Mouse (Mus musculus) liver, adult (tissue): Measurements from ENCODE around the gene Cep68.

Source experiments
- GATA4 ChIP-seq: IDR thresholded peaks from 2 replicates; pipeline ENCODE4 v1.6.1; 2014; ENCODE audit warnings: mild to moderate bottlenecking, low read length; ENCODE audit not compliant: insufficient replicate concordance

Cep68 gene

DNA sequence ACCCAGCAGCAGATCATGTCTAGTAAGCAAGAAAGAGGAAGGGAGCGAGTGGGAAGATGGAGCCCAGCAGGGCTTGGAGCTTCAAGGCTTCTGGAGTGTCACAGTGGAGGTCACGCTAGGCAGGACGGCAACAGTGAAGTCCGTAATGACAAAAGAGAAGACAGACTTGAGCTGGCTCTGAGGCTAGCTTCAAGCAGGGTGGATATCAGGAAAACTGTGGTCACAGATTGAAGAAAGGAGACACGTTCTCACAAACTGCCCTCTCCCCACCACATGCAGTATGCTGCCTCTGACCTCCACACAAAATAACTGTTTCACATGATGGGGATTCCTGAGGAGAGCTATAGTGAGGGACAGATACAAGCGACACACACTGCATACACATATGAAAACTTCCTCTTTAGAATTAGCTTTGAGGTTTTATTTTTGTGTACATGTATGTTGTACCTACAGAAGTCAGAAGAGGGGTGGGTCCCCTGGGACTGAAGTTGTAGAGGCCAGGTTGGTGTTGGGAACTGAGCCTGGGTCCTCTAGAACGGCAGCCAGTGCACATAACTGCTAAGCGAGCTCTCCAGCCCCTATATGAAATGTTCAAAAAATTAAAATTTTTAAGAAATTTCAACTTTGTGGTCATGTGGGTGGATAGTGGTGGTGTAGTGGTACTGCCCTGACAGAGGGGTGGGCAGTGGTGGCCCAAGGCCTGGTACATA lies 1.9 kb downstream of the Cep68 start:
- TF ChIP-seq GATA4 = no peak

DNA sequence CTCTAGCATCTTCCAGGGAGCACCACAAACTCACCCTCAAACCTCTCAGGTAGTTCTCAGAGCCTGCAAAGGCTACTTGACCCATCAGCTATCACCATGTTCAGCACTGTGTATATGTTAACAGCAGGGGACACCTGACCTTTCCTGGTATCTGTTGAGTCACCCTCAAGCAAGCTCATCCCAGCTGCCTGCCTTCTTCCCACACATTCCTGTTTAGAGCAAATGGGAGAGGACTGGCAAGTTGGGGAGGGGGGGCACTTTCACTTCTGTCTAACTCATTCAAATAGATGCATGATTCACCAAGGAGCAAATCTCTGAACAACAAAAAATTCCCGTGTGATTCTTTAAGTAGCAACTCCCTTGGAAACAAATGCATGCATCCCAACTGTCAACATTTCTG lies 2.6 kb downstream of the Cep68 start:
- no peak for TF ChIP-seq GATA4

DNA sequence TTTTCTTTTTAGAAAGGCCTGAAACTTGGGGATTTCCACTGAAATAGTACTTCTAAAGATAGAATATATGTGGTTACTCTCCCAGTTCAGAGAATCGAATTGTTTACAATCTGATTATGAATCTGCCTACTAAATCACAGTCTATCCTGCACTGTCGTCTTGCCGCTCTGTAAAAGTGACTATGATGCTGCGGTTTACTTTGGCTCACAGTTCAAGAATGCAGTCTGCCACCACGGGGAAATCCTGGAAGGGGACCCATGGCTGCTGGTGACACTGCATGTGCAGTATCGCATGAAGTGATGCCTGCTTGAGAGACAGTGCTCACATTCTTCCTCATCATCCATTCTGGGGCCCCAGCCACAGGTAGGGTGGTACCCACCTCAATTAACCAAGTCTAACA lies 3.9 kb downstream of the Cep68 start:
- TF ChIP-seq GATA4 = no peak

DNA sequence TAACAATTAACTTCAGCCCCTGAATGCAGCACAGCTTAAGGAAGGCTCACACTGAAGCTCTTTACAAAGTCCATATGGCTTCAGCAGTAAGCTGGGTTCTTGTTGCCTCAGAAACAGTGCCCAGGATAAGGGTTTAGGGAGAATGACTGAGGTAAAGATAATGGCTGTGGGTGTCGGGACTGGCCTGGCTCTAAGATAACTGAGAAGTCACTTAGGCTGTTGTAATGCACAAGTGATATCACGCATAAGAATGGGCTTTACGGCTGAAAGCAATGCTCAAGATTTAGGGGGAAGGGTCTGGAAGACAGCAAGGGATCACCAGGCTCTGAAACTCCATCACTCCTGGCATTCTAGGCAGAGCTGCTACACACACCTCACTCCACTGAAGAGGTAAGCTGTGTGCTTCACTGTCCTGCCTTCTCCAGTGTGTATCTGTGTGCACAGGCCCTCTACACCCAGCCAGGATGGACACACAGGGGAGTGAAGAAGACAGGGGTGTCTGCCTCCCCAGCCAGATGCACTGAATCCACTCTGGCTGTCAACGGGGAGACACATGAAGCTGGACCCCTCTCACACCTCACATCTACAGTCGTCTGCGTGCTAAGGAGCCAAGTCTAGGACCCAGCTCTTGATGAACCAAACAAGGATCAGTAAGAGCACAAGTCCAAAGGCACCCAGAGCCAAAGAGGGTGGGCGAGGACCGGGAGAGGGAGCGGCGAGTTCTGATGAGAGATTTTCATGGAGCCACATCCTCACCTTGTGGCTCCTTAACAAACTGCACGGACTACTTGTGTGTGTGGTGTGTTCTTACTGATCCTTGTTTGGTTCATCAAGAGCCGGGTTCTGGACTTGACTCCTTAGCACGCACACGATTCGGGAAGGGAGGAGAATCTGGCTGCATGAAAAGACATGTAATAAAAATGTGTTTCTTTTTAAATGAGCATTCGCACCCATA lies 4.6 kb downstream of the Cep68 start:
- TF ChIP-seq GATA4 = no peak

DNA sequence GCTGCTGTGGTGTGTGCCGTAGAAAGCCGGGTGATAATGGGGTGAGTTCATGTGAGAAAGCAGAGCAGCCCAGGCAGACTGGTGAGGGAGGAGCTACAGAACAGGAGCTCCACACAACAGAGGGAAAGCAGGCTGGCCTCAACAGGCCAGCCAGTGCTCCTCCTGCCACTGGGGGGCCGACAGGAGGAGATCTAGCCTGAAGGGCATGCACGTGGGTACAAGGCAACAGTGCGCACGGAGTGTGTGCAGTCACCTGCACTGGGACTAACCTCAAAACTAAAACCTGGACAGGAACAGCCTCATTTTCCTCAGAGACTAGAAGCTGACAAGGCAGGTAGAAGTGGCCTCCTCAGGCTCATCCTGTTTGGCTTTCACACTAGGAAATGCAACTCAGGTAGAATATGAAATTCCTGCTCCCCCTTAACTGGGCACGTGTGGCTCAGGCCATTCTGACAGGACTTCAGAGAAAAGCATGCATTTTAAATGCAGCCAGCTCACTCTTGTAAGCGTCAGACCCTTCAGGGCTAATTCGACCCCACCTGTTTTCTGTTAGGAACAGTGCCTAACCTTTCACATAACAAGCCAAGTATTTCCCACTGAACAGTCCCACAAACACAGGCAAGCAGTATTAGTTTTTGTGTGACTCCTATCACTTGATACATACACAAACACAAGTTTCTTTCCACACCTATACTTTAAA lies 5.9 kb downstream of the Cep68 start:
- no peak for TF ChIP-seq GATA4

DNA sequence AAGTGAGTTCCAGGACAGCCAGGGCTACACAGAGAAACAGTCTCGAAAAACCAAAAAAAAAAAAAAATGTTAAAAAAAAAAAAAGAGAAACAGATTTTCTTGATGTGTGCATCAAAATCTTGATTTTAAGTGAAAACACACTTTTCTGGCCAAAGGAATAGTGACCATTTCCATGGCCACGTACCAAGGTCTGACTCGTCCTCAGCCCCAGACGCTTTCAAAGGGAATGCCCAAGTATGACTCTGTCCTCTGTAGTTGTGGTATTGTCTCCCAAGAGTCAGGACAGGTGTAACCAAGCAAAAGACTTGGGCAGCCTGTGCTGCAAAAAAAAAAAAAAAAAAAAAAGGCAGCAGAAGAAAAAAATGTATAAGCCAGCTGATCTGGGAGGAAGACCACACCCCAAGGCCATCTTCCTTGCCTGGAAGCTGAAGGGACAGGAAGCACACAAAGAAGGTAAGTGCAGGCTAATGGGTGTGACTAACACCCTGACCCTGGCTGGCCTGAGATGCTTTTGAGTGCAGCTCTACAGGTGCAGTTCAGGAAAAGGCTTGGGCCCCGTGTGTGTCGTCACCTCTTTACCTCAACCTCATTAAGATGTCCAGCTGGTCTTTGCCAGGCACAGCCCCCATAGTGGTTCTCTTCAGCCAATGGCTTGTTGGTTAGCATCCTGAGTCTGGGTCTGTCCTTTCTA lies 6.7 kb downstream of the Cep68 start:
- no peak for TF ChIP-seq GATA4

DNA sequence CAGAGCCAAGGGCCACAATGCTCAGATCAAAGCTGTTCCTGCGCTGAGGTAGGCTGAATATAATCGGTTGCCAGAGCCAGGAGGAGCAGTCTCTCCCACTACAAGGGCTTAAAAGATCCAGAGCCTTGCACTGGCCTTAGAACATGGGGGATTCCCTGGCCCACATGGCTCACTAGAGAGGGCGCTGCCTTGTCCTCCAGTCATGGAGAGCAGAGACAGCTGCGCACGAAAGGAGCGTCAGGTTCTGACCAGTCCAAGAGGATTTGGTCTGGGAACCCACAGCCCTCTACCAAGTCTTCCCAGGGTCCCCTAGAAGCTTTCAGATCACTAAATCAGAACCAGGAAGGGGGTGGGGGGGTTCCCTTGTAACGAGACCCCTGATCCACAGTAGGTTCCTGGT lies 7.9 kb downstream of the Cep68 start:
- no peak for TF ChIP-seq GATA4

DNA sequence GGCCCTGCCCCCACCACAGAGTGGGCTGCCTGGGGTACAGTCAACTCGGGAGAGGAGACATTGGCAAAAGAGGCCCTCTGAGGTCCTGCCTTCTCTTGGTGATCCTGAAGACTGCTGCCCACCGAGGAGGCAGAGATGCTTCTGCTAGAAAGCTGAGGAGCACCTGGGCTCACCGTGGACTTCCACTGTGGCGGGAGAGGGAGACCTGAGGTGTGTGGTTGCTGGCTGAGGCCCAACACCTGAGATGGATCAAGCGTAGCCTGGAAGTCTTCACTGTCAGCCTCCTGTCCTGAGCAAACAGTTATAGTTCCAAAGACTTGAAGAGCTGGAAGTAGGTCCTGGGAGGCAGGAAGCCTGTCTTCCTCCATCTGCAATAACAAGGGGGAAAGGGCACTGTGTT lies 8.9 kb downstream of the Cep68 start:
- TF ChIP-seq GATA4 = no peak

DNA sequence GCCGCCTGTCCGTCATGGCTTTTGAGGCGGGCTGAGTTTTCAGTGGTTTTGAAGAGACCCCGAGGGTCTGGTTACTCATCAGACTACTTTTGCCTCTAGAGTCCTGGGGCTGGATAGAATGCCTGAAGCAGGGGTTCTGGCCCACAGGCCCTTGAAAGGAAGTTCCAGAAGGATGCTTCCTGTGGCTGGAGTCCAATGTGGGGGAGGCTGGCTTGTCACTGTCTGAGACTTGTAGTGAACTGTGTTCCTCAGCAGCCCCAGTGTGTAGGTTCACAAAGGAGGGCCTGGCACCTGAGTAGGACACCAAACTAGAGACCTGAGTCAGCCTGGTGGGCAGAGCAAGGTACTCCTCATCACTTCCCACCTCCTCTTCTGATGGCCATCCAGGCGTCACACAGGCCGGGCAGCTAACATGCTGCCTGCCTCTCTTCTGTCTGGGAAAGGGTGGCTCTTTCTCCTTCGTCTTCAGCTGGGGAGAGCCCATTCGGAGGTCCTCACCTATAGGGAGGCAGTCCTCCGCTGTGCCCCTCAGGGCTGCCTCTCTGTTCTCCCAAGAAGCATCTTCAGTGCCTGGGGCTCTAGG lies 9.9 kb downstream of the Cep68 start:
- TF ChIP-seq GATA4 = no peak

DNA sequence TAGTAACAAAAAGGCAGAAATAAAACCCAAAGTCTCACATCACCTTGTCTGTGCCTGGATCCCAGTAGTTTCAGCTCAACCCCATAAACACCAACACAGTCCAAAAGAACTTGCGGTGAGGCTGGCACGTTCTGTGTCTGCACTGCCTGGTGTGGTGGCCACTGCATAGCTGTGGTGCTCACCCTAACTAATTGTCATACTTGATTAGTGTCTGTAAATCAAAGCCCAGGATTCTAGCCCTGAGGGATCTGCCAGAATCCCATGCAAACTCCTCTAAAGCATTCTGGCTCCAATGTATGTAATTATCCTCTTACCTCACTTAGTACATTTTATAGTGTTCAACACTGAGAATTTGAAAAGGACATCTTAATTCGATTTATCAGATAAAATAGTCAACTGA lies 11.3 kb downstream of the Cep68 start:
- no peak for TF ChIP-seq GATA4

DNA sequence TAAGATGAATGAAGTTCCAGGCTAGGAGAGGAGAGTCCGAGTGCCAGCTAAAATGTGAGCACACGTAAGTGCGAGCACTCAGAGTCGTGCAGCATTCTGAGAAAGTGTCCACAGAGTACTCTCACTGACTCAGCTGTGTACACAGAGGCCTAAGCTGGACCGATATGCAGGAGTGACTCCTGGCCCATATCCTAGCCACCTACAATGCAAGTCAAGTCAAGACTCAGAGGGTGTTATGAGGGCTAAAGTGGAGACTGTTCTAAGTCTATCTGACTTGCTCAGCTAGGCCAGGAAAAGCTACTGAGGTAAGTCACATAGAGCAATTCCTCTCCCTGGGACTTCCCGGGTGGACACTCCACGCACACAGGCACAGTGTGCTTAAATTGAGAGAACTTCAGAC lies 12.2 kb downstream of the Cep68 start:
- TF ChIP-seq GATA4 = no peak

DNA sequence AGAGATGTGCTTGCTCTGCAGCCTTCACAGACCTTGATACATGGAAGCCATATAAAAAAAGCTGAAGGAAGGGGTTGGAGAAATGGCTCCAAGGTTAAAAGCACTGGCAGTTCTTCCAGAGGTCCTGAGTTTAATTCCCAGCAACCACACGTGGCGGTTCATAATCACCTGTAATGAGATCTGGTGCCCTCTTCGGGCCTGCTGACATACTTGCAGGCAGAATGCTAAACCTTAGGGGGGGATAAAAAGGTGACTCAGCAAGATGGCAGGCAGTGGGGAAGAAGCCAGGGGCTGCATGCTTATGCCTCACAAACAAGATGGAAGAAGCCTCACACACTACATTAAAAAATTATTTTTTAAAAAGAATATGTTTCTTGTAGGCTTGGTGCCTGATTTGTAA lies 15.0 kb downstream of the Cep68 start:
- TF ChIP-seq GATA4 = no peak

DNA sequence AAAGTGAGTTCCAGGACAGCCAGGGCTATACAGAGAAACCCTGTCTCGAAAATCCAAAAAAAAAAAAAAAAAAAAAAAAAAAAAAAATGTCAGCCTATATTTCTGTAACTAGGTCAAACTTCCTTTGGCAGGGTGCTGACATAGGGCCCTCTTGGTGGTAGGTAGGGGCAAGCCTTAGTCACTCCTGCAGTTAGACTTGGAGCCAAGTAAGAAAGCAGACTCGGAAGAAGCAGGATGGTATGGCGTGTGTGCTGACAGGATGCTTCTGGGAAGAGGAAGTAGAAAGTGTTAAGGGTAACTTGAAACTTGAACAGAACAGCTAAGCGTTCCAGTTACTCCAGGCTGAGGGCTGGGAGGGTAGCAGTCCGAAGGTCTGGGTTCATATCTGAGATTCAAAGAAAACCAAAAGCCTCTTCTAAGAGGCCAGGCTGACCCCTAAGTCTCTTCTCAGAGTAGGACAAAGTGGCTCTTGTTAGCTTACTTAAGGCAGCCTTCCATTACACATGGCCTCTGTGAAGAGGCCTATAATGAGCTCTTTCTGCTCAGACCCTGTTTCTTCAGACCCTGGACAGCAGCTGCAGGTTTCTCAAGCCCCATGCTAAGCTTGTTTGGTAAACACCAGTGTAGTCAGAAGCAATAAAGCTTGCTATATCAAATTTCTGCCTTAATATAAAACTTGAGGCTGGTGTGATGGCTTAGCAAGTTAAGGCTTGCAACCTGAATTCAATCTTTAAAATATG lies 17.0 kb downstream of the Cep68 start:
- TF ChIP-seq GATA4 = no peak
